Mouse (Mus musculus) ES-E14 (cell line): ENCODE measurements around the gene Apol7c. TPM values are rescaled to one million over a fixed set of nuclear protein-coding genes. Genes with fewer than 3 reads are reported as not detected.
"Not testable (repeated sequence)": the region's sequence is repeated elsewhere in the genome, so short reads cannot be mapped to it uniquely, and the experiment has no call there.

Source experiments
- DNase-seq: peaks from one replicate; pipeline ENCODE4 v3.0.0-alpha.2; 2013; ENCODE audit warnings: low read depth, low spot score
- H3K27ac ChIP-seq: 2 replicates; pipeline ENCODE4 v1.5.1; 2012; ENCODE audit warnings: low read depth, mild to moderate bottlenecking, low read length, moderate library complexity, mixed read lengths; ENCODE audit not compliant: poor library complexity, insufficient read depth, severe bottlenecking
- H3K36me3 ChIP-seq: 2 replicates; pipeline ENCODE4 v1.6.1; 2012; ENCODE audit warnings: mild to moderate bottlenecking, low read length, moderate library complexity, mixed read lengths; ENCODE audit not compliant: control insufficient read depth, poor library complexity, insufficient read depth, severe bottlenecking
- H3K4me1 ChIP-seq, 2 experiments: fragments of 150-350 bp in 1 of 2; sonication (generic) in 1 of 2; 2 replicates each; pipeline ENCODE4 v1.6.1; 2012; ENCODE audit warnings: low read length in 2 of 2, mild to moderate bottlenecking in 1 of 2, mixed read lengths in 1 of 2; ENCODE audit not compliant: control insufficient read depth in 2 of 2, insufficient read depth in 2 of 2, poor library complexity in 1 of 2
- H3K4me3 ChIP-seq, 2 experiments: fragments of 150-350 bp in 1 of 2; sonication (generic) in 1 of 2; 2 replicates each; pipeline ENCODE4 v1.5.1; 2012; ENCODE audit warnings: low read length in 2 of 2, low read depth in 1 of 2, mild to moderate bottlenecking in 1 of 2, mixed read lengths in 1 of 2; ENCODE audit not compliant: insufficient read depth in 1 of 2, poor library complexity in 1 of 2, severe bottlenecking in 1 of 2
- H3K9ac ChIP-seq: 2 replicates; pipeline ENCODE4 v1.6.1; 2012; ENCODE audit warnings: low read depth, mild to moderate bottlenecking, low read length, mixed read lengths; ENCODE audit not compliant: poor library complexity, insufficient read depth, severe bottlenecking
- H3K9me3 ChIP-seq: fragments of 150-350 bp; sonication (generic); 2 replicates; pipeline ENCODE4 v1.6.1; 2012; ENCODE audit warnings: low read depth, mild to moderate bottlenecking, low read length; ENCODE audit not compliant: control insufficient read depth, insufficient read depth
- CHD2 ChIP-seq: IDR thresholded peaks from 2 replicates; pipeline ENCODE4 v1.6.1; 2014; ENCODE audit warnings: mild to moderate bottlenecking, low read depth, low read length, inconsistent platforms
- HCFC1 ChIP-seq: IDR thresholded peaks from 2 replicates; pipeline ENCODE4 v1.6.1; 2012; ENCODE audit warnings: low read length, inconsistent platforms, borderline replicate concordance; ENCODE audit not compliant: insufficient read depth
- MAFK ChIP-seq: IDR thresholded peaks from 2 replicates; pipeline ENCODE4 v1.6.1; 2014; ENCODE audit warnings: mild to moderate bottlenecking, low read depth, low read length, inconsistent platforms; ENCODE audit not compliant: insufficient read depth
- ZC3H11A ChIP-seq: IDR thresholded peaks from 2 replicates; pipeline ENCODE4 v1.6.1; 2012; ENCODE audit warnings: low read depth, mild to moderate bottlenecking, inconsistent platforms, low read length, borderline replicate concordance
- ZNF384 ChIP-seq: IDR thresholded peaks from 2 replicates; pipeline ENCODE4 v1.6.1; 2012; ENCODE audit warnings: low read depth, low read length, inconsistent platforms
- in situ Hi-C, 2 experiments: fragments of 600-800 bp; cut with MboI; formaldehyde crosslinking; loops; one replicate each; pipeline ENCODE4 v1.15.1; 2025; ENCODE audit warnings: low sequenced_read_pairs in 2 of 2, inconsistent platforms in 1 of 2; ENCODE audit not compliant: unreplicated experiment in 2 of 2
- total RNA-seq: library from RNA; depleted of rRNA; stranded (reverse); fragments of 300-350 nt; gene quantifications from 2 replicates; pipeline ENCODE4 v1.2.3, GENCODE M21; 2012

The Apol7c gene
- total RNA-seq, 1 experiment: not detected

GRCm38 (mm10) chr15:77561792-77562191 lies 28.7 kb upstream of the Apol7c start, which contains the start of gene 1700025B11Rik:
Gene 1700025B11Rik, minus strand, starts transcription at chr15:77561892.
- Histone ChIP-seq H3K4me1 (peaks cover 0 to 4% of the 10 kb centered on the region in 2 experiments; a peak in 1 of 4 replicates), H3K9ac (no peak within 1 kb of the TSS), H3K27ac (no peak within 1 kb of the TSS), H3K9me3 (no peaks in the 10 kb centered on the region), H3K4me3 (no peak within 1 kb of the TSS), H3K36me3 (no peaks in the 10 kb centered on the region)
- in situ Hi-C loops: no loop called here
- TF ChIP-seq ZC3H11A: no peak
- TF ChIP-seq CHD2: no peak
- no peak for TF ChIP-seq MAFK
- no peak for TF ChIP-seq HCFC1
- no peak for TF ChIP-seq ZNF384
- DNase-seq: no peak

GRCm38 (mm10) chr15:77539221-77539620 lies 6.1 kb upstream of the Apol7c start:
- H3K4me3 ChIP-seq, DNase-seq, H3K36me3 ChIP-seq, H3K4me1 ChIP-seq, in situ Hi-C loops, H3K27ac ChIP-seq, H3K9ac ChIP-seq, H3K9me3 ChIP-seq: not testable (repeated sequence)

- in situ Hi-C loops, H3K9me3 ChIP-seq, H3K36me3 ChIP-seq, H3K4me3 ChIP-seq, H3K9ac ChIP-seq, H3K4me1 ChIP-seq, H3K27ac ChIP-seq: not testable (repeated sequence)
- peak; percentile 44 for DNase-seq
Measured at GRCm38 (mm10) chr15:77523186-77523843, 9.8 kb downstream of the Apol7c start.

GRCm38 (mm10) chr15:77520596-77520995 lies 12.5 kb downstream of the Apol7c start:
- H3K4me3 ChIP-seq, H3K36me3 ChIP-seq, H3K9ac ChIP-seq, in situ Hi-C loops, H3K9me3 ChIP-seq, DNase-seq, H3K4me1 ChIP-seq, H3K27ac ChIP-seq: not testable (repeated sequence)

GRCm38 (mm10) chr15:77507966-77508365 lies 25.1 kb downstream of the Apol7c start, which contains the start of gene Apol11a:
Gene Apol11a, plus strand, starts transcription at chr15:77508271.
- H3K4me3 ChIP-seq, DNase-seq, in situ Hi-C loops, H3K36me3 ChIP-seq, H3K4me1 ChIP-seq, H3K9ac ChIP-seq, H3K9me3 ChIP-seq, H3K27ac ChIP-seq: not testable (repeated sequence)

- H3K27ac ChIP-seq, H3K4me3 ChIP-seq, H3K4me1 ChIP-seq, H3K9ac ChIP-seq, H3K36me3 ChIP-seq, in situ Hi-C loops, DNase-seq, H3K9me3 ChIP-seq: not testable (repeated sequence)
Measured at GRCm38 (mm10) chr15:77494694-77495093, 38.4 kb downstream of the Apol7c start.

- in situ Hi-C loops, DNase-seq, H3K9ac ChIP-seq, H3K4me1 ChIP-seq, H3K36me3 ChIP-seq, H3K4me3 ChIP-seq, H3K9me3 ChIP-seq, H3K27ac ChIP-seq: not testable (repeated sequence)
Measured at GRCm38 (mm10) chr15:77493181-77493580, 39.9 kb downstream of the Apol7c start.
